Mouse (Mus musculus) embryonic facial prominence, embryonic 14.5 days (tissue): ENCODE results near the gene Mmgt2. TPM values are rescaled to one million over a fixed set of nuclear protein-coding genes. Genes with fewer than 3 reads are reported as not detected.

Source experiments
- ATAC-seq: fragments of 200-750 bp; cut with Nextera tagmentation; 2 replicates; pipeline ENCODE4 v1.8.0; 2017; ENCODE audit warnings: low read depth, moderate number of reproducible peaks, moderate TSS enrichment
- DNase-seq: peaks from one replicate; pipeline ENCODE4 v3.0.0-alpha.2; 2015; ENCODE audit warnings: low spot score
- H3K27ac ChIP-seq: fragments of 300-500 bp; sonication (generic); replicated peaks from 2 replicates; pipeline ENCODE4 v1.5.1; 2014; ENCODE audit warnings: low read depth, mild to moderate bottlenecking, low read length, moderate library complexity
- H3K27me3 ChIP-seq: fragments of 300-500 bp; sonication (generic); replicated peaks from 2 replicates; pipeline ENCODE4 v1.6.1; 2014; ENCODE audit warnings: low read length; ENCODE audit not compliant: control insufficient read depth, insufficient read depth
- H3K36me3 ChIP-seq: fragments of 300-500 bp; sonication (generic); 2 replicates; pipeline ENCODE4 v1.6.1; 2014; ENCODE audit warnings: low read length, mixed read lengths; ENCODE audit not compliant: control insufficient read depth, insufficient read depth
- H3K4me1 ChIP-seq: fragments of 300-500 bp; sonication (generic); 2 replicates; pipeline ENCODE4 v1.6.1; 2014; ENCODE audit warnings: antibody characterized with exemption, low read length; ENCODE audit not compliant: control insufficient read depth, insufficient read depth
- H3K4me2 ChIP-seq: fragments of 300-500 bp; sonication (generic); 2 replicates; pipeline ENCODE4 v1.6.1; 2014; ENCODE audit warnings: low read depth, mild to moderate bottlenecking, low read length, moderate library complexity, mixed read lengths
- H3K4me3 ChIP-seq: fragments of 300-500 bp; sonication (generic); 2 replicates; pipeline ENCODE4 v1.5.1; 2014; ENCODE audit warnings: low read depth, mild to moderate bottlenecking, low read length
- H3K9ac ChIP-seq: fragments of 300-500 bp; sonication (generic); 2 replicates; pipeline ENCODE4 v1.6.1; 2014; ENCODE audit warnings: low read depth, mild to moderate bottlenecking, low read length, moderate library complexity, mixed read lengths
- H3K9me3 ChIP-seq: fragments of 300-500 bp; sonication (generic); 2 replicates; pipeline ENCODE4 v1.6.1; 2016; ENCODE audit warnings: low read length; ENCODE audit not compliant: control insufficient read depth
- WGBS: fragments of 180-500 bp; shearing (Covaris S2); extraction: QIAGEN DNeasy Blood & Tissue Kit; methylation state at CpG from one replicate; pipeline ENCODE4 v1.1.7; 2014; 5-methylcytosine and 5-hydroxymethylcytosine counted together
- polyA plus RNA-seq: library from polyadenylated mRNA; unstranded; fragments of >200 nt; fragmentation: Nextera tagmentation; extraction: Ambion mirVana; gene quantifications from 2 replicates; pipeline ENCODE4 v1.2.1, GENCODE M21; 2014

The Mmgt2 gene
- polyA plus RNA-seq, 1 experiment from 2014 or later, result 48.4 TPM

DNA sequence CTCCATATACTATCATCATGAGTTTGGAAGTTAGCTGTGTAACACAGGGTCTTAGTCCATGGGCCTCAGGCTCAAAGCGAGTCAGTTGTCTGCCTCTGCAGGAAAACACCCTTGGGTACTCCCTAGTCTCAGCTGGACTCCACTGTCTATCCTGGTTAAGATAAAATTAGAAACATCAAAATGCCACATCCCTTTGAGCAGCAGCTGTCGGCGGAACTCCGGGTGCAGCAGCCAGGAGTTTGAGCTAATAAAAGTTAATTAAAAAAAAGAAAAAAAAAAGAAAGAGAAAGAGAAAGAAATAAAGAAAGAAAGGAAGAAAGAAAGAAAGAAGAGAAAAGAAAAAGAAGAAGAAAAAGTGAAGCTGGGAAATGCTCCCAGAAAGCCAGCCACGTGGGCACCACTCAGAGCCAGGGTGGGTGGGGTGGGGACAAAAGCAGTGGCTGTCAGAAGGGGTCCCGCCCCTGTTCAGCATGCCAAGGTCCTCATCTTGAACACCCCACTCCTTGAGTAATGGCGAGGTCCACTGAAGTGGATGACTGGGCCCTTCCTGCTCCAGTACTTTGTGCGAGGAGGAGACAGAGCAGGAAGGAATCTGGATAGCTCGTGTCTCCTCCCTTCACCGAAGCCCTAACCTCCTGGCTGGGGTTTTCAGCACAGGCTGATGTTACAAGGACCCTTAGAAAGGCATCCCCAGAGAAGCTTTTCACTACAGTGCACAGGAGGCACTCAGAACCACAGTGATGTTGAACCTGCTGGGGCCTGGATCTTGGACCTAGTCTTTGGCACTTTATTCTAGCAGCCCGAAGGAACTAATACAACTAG is 6.2 kb upstream of the Mmgt2 start:
- ATAC-seq (no peak), DNase-seq (no peak)
- H3K27ac ChIP-seq, result peak overlapping the region; percentile 54; the same call in 1 of the 2 replicates
- no peak overlapping the region; the same call in 1 of the 2 replicates for H3K9ac ChIP-seq
- no peaks in the 10 kb centered on the region for H3K9me3 ChIP-seq
- no peaks in the 10 kb centered on the region for H3K27me3 ChIP-seq
- H3K36me3 ChIP-seq, result no peaks in the 10 kb centered on the region
- no peak overlapping the region for H3K4me2 ChIP-seq
- H3K4me3 ChIP-seq, result no peak overlapping the region
- H3K4me1 ChIP-seq, result peaks cover 43% of the 10 kb centered on the region
- 56% methylated on average over 11 of the region's 11 CpGs for WGBS

DNA sequence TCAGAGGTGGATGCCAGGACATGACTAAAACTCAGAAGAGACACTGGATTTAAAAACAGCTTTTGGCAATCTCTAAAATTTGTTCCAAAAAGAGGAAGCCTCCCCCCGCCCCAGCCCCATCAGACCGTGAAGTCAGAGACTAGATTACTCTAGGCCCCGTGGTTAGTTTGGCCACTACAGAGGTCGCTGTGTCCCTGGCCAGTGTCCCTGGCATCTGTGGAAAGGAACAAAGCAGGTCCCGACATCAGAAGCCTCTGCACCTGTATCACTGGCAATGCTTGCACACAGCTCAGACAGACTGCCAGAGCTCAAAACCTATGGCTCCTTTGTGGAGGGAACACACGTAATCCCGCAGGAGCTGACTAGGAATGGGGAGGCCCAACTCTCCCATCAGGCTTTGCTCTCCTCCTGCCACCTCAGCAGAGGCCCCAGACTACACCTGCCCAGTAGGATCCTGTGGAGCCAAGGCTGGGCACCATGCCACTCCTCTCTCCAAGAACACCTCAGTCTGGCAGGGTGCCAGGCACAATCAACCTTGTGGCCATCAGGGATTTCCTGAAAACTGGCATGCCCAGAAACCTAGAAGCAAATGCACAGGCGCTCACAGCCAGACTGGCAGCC is 5.3 kb upstream of the Mmgt2 start:
- H3K4me3 ChIP-seq, result no peak overlapping the region
- peak overlapping the region; percentile 21; the same call in 1 of the 2 replicates for H3K9ac ChIP-seq
- peak overlapping the region; percentile 54 for H3K27ac ChIP-seq
- WGBS, result 60% methylated on average over 8 of the region's 8 CpGs
- peak; percentile 83 for DNase-seq
- peaks cover 45% of the 10 kb centered on the region for H3K4me1 ChIP-seq
- no peaks in the 10 kb centered on the region for H3K36me3 ChIP-seq
- H3K4me2 ChIP-seq, result no peak overlapping the region
- peak; percentile 56; the same call in 1 of the 2 replicates for ATAC-seq
- H3K27me3 ChIP-seq, result no peaks in the 10 kb centered on the region
- H3K9me3 ChIP-seq, result no peaks in the 10 kb centered on the region

DNA sequence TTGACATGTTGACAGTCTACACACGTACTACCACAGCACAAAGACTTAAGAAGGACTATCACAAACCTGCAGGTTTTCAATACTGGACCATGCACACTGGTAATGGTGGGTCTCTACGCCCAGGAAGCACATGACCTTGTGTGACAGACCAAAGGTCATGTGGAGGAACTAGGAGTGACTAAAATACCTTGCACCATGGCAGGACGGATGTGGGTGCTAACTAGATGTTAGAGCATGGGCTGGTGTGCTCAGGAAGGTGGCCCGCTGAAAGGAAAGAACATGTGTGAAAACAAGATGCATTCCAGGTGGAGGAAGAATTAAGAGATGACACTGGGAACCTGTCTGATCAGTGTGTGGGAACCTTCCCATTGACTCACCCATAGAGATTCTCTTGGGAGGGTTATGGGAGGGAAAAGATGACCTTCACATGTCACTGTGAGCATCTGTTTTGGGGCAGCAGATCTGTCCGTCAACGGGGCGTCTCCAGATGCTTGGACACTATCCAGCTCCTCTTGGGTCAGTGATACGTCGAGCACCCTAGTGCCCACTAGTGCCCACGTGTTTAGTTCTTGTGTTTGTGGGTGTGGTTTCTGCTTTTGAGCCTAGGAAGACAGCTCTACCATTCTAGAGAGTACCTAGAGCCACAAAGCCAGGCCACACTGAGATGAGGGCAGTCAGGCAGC is 4.6 kb upstream of the Mmgt2 start:
- no peak overlapping the region; the same call in 1 of the 2 replicates for H3K27ac ChIP-seq
- H3K4me3 ChIP-seq, result no peak overlapping the region
- no peaks in the 10 kb centered on the region for H3K27me3 ChIP-seq
- DNase-seq (no peak), ATAC-seq (no peak)
- H3K36me3 ChIP-seq, result no peaks in the 10 kb centered on the region
- H3K9me3 ChIP-seq, result no peaks in the 10 kb centered on the region
- H3K4me1 ChIP-seq, result peaks cover 45% of the 10 kb centered on the region
- 76% methylated on average over 10 of the region's 10 CpGs for WGBS
- H3K9ac ChIP-seq, result no peak overlapping the region
- no peak overlapping the region for H3K4me2 ChIP-seq

DNA sequence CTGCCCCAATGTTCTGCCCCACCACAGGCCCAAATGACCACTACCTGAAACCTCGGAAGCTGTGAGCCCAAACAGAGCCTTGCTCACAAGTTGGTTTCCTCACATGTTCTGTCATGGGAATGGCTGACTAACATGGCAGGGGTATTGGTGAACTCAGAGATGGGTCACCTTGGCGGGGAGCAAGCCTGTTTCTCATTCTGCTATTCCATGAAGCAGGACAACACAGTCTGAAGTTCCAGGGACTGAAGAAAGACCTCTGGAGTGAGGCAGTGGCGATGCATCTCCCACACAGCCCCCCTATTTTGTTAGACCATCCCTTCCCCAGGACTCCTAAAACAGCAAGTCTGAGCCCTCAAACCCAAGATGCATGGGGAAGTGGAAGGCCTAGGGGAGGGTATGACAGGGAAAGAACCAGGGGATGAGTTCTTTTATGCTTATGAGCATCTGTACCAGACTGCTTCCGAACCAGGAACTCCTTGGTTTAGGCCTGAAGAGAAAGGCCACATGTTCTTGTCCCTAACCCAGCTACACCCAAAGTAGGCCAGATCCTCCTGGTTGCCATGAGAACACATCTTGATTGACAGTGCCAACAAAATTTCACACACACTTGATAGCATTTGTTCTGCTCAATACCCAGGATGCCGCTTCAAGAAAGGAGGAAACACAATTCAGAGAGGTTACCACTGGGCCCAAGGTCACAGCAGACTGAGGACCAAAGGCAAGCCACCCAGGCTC is 3.7 kb upstream of the Mmgt2 start:
- 89% methylated on average over 5 of the region's 5 CpGs for WGBS
- no peaks in the 10 kb centered on the region for H3K27me3 ChIP-seq

DNA sequence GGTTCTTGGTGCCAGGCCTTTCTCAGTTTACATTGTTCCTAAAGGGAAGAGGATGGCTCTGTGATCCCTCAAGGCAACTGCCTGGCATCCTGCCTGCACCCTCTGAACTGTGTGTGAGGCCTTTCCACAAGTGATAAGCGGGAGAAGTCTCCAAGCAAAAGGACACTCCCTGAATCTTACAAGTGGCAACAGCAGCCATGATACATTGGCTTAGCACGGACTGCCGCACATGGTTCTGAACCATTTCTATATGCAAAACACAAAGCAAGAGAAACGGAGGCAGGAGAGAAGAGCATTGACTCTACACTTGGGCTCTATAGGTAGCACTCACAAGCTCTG is 3.2 kb upstream of the Mmgt2 start:
- Histone ChIP-seq H3K9ac (no peak overlapping the region), H3K27me3 (no peaks in the 10 kb centered on the region), H3K36me3 (no peaks in the 10 kb centered on the region), H3K9me3 (no peaks in the 10 kb centered on the region), H3K27ac (peak overlapping the region; percentile 67), H3K4me1 (peaks cover 48% of the 10 kb centered on the region), H3K4me2 (peak overlapping the region; percentile 90), H3K4me3 (no peak overlapping the region)
- 89% methylated on average over 4 of the region's 4 CpGs for WGBS
- DNase-seq (no peak), ATAC-seq (no peak)

More for the DNA sequence above, 3.7 kb upstream of the Mmgt2 start:
- no peak overlapping the region for H3K9ac ChIP-seq
- no peak overlapping the region for H3K27ac ChIP-seq
- peak overlapping the region; percentile 90; the same call in 1 of the 2 replicates for H3K4me2 ChIP-seq
- DNase-seq, result no peak
- no peaks in the 10 kb centered on the region for H3K9me3 ChIP-seq
- peaks cover 45% of the 10 kb centered on the region for H3K4me1 ChIP-seq
- no peak for ATAC-seq
- H3K36me3 ChIP-seq, result no peaks in the 10 kb centered on the region
- no peak overlapping the region for H3K4me3 ChIP-seq

DNA sequence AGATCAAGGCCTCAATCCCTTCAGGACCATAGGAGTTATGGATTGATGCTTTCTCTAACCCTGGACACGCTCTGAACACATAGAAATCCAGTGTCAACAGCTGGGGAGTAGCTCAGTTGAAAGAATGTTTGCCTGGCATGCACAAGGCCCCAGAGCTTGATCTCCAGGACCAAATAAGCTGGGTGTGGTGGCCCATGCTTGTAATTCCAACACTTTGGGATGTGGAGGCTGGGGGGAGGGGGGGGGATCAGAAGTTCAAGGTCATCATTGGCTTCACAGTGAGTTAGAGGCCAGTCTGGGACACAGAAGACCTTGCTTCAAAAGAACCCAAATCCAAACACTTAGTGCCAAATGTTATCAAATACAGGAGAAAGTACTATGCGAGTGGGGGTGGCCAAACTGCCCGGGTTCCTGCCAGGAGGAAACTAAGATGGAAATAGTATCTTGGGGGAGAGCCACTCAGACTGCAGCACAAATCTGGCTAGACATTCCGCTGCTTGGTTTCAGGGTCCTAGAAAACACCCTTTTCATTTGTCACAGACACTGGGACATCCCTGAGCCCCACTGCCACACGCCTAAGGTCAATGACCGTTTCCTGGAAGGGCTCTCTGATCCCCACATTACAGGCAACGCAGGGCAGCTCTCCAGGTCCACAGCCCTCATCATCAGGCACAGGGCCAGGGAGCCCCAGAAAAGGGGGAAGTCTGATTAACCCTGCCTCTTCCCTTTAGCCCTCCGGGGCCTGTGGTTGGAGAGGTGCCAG is 2.6 kb upstream of the Mmgt2 start:
- peak overlapping the region; percentile 90 for H3K4me2 ChIP-seq
- DNase-seq, result peak; percentile 78
- H3K4me3 ChIP-seq, result peak overlapping the region; percentile 73
- peak overlapping the region; percentile 41; the same call in 1 of the 2 replicates for H3K9ac ChIP-seq
- 13% methylated on average over 8 of the region's 8 CpGs for WGBS
- peaks cover 49% of the 10 kb centered on the region for H3K4me1 ChIP-seq
- H3K27ac ChIP-seq, result peak overlapping the region; percentile 67
- no peaks in the 10 kb centered on the region for H3K9me3 ChIP-seq
- H3K36me3 ChIP-seq, result no peaks in the 10 kb centered on the region
- no peaks in the 10 kb centered on the region for H3K27me3 ChIP-seq
- no peak for ATAC-seq

DNA sequence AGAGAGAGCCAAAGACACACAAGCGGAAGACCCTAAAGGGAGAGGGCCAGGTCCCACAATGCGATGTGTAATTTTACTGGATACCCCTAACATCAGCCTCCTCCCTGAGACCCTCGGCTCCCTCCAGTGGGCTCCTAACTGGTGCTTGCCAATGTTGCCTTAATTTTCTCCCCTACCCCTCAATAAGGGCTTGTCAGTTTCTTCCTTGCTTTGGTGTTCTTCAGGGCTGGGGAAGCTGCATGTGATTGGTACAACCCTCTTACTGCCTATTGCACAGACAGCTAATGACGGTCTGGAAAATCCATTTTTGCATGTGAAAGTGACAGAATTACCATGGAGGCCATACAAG is 2.0 kb upstream of the Mmgt2 start:
- WGBS, result 16% methylated on average over 4 of the region's 4 CpGs
- no peaks in the 10 kb centered on the region for H3K9me3 ChIP-seq
- peak overlapping the region; percentile 90 for H3K4me2 ChIP-seq
- H3K27ac ChIP-seq, result peak overlapping the region; percentile 67
- H3K27me3 ChIP-seq, result no peaks in the 10 kb centered on the region
- DNase-seq (no peak), ATAC-seq (no peak)
- peaks cover 49% of the 10 kb centered on the region for H3K4me1 ChIP-seq
- H3K4me3 ChIP-seq, result peak overlapping the region; percentile 73
- H3K36me3 ChIP-seq, result no peaks in the 10 kb centered on the region
- peak overlapping the region; percentile 41; the same call in 1 of the 2 replicates for H3K9ac ChIP-seq
